ENCODE assay signal across 8 mouse cellular contexts in the genomic region with DNA sequence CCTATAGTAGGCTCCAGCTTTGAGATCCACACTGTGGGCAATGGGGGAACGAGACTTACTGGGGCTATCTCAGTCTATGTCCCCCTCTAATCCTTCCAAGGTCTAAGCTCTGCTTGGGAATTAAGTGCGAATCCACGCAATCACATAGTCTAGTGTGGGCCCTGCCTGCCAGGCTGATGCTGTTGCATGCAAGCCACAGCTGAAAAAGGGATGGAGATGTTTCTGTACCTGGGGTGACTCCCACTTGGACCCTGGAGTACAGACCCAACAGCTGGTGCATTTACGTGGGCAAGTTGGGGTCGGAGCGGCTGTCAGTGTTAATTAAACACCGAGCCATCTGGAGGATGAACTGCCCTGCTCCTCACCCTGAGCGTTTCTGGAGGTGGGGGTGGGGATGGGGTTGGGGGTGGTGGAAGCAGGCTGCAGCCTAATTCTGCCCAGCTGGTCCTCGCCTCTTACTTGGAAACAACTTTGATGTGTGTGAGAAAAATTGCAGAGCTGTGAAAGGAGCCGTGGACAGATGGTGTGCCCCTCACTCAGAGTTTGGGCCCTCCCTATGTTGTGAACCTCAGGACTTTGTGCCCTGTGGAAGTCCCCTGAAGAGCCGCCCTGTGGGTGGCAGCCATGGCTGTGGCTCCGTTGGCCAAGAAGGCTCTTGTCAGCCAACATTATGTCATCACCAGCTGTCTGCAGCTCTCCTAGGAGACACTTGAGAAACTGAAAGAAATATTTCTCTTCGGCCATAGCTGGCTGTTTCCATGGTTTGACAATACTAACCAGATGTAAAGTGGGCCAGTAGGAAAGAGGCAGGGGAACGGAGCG. TPM values are rescaled to one million over a fixed set of nuclear protein-coding genes. Genes with fewer than 3 reads are reported as not detected.
DNase-seq lines count a peak whose midpoint lies in the region; ATAC-seq and TF ChIP-seq lines count a peak whose summit lies in the region.

No protein-coding gene starts in this region.

- TF ChIP-seq CTCF in liver, postnatal 0 days (IDR thresholded peaks at IDR 0.05; ENCODE audit: low read depth), result no peak

- TF ChIP-seq EP300 in liver, postnatal 0 days (IDR thresholded peaks at IDR 0.05; ENCODE audit: low read depth), result no peak

- ATAC-seq in kidney, embryonic 15.5 days (replicated peaks; ENCODE audit: low FRiP score), result peak; percentile 81
- peak; percentile 77 for ATAC-seq in embryonic facial prominence, embryonic 11.5 days (replicated peaks; ENCODE audit: insufficient number of reproducible peaks, low FRiP score, low TSS enrichment, low read depth)
- ATAC-seq in heart, embryonic 11.5 days (replicated peaks; ENCODE audit: insufficient number of reproducible peaks, low FRiP score, low TSS enrichment), result peak; percentile 49
- ATAC-seq in liver, postnatal 0 days, result no peak

- no peak for DNase-seq in kidney, adult 11 months
- peak; percentile 48 for DNase-seq in embryonic facial prominence, embryonic 11.5 days (ENCODE audit: low spot score)
- DNase-seq in left cerebral cortex, postnatal 36 days (ENCODE audit: low spot score in 2 of 2), result peak; percentile 41 to 48
- peak; percentile 69 for DNase-seq in neural tube, embryonic 10.5 days (ENCODE audit: extremely low spot score, low spot score)
- DNase-seq in B cell, adult 2 months, result no peak
- DNase-seq in liver, postnatal 0 days, result no peak

- H3K27ac ChIP-seq in kidney, embryonic 15.5 days, result peak overlapping the region; percentile 49; the same call in 1 of the 2 replicates
- 0 out of 2 replicates have a peak overlapping the region, but pooled peaks have one; percentile 22 for H3K27ac ChIP-seq in embryonic facial prominence, embryonic 11.5 days (replicated peaks; ENCODE audit: low read depth, low read length)
- no peak overlapping the region for H3K27ac ChIP-seq in heart, embryonic 11.5 days (ENCODE audit: low read depth, low read length)
- H3K27ac ChIP-seq in liver, postnatal 0 days (ENCODE audit: low read depth), result no peak overlapping the region

- H3K4me2 ChIP-seq in kidney, embryonic 15.5 days, result peak overlapping the region; percentile 31; the same call in 1 of the 2 replicates
- no peak overlapping the region for H3K4me2 ChIP-seq in embryonic facial prominence, embryonic 11.5 days (ENCODE audit: low read depth, low read length)
- H3K4me2 ChIP-seq in heart, embryonic 11.5 days, result no peak overlapping the region
- no peak overlapping the region for H3K4me2 ChIP-seq in liver, postnatal 0 days (ENCODE audit: low read depth, low read length)

- no peaks in the 10 kb centered on the region for H3K9me3 ChIP-seq in kidney, embryonic 15.5 days (replicated peaks)
- H3K9me3 ChIP-seq in embryonic facial prominence, embryonic 11.5 days (replicated peaks; ENCODE audit: control insufficient read depth, low read length), result no peaks in the 10 kb centered on the region
- 0 out of 2 replicates have a peak, but pooled peaks cover 2% of the 10 kb centered on the region for H3K9me3 ChIP-seq in heart, embryonic 11.5 days (replicated peaks; ENCODE audit: control insufficient read depth, low read length)
- H3K9me3 ChIP-seq in liver, postnatal 0 days (ENCODE audit: low read length), result no peaks in the 10 kb centered on the region

- peaks cover 9% of the 10 kb centered on the region; the same call in 1 of the 2 replicates for H3K4me1 ChIP-seq in kidney, embryonic 15.5 days
- no peaks in the 10 kb centered on the region for H3K4me1 ChIP-seq in embryonic facial prominence, embryonic 11.5 days (ENCODE audit: control insufficient read depth, insufficient read depth, low read length)
- H3K4me1 ChIP-seq in heart, embryonic 11.5 days (ENCODE audit: control insufficient read depth, insufficient read depth, low read length), result no peaks in the 10 kb centered on the region; the same call in 1 of the 2 replicates
- H3K4me1 ChIP-seq in liver, postnatal 0 days (ENCODE audit: insufficient read depth), result no peaks in the 10 kb centered on the region

- no peaks in the 10 kb centered on the region for H3K27me3 ChIP-seq in kidney, embryonic 15.5 days
- no peaks in the 10 kb centered on the region for H3K27me3 ChIP-seq in embryonic facial prominence, embryonic 11.5 days (ENCODE audit: control insufficient read depth, insufficient read depth, low read length)
- no peaks in the 10 kb centered on the region for H3K27me3 ChIP-seq in heart, embryonic 11.5 days (ENCODE audit: control insufficient read depth, insufficient read depth, low read length)
- no peaks in the 10 kb centered on the region for H3K27me3 ChIP-seq in liver, postnatal 0 days (ENCODE audit: insufficient read depth, low read length)

- intact Hi-C loops in left cerebral cortex, postnatal 36 days (cut with DNase I), result no loop called here

- no peak overlapping the region for H3K9ac ChIP-seq in kidney, embryonic 15.5 days
- H3K9ac ChIP-seq in embryonic facial prominence, embryonic 11.5 days (replicated peaks; ENCODE audit: low read length), result no peak overlapping the region
- H3K9ac ChIP-seq in heart, embryonic 11.5 days (ENCODE audit: low read depth, low read length), result no peak overlapping the region
- H3K9ac ChIP-seq in liver, postnatal 0 days (replicated peaks), result no peak overlapping the region

- WGBS in kidney, embryonic 15.5 days, result 34% methylated on average over 15 of the region's 15 CpGs
- WGBS in embryonic facial prominence, embryonic 11.5 days, result 53% methylated on average over 14 of the region's 15 CpGs
- 51% methylated on average over 15 of the region's 15 CpGs for WGBS in heart, embryonic 11.5 days (ENCODE audit: insufficient replicate concordance)
- 69% methylated on average over 15 of the region's 15 CpGs for WGBS in liver, postnatal 0 days (ENCODE audit: insufficient replicate concordance)

- no peak overlapping the region for H3K4me3 ChIP-seq in kidney, embryonic 15.5 days (replicated peaks)
- H3K4me3 ChIP-seq in embryonic facial prominence, embryonic 11.5 days (ENCODE audit: low read depth, low read length), result no peak overlapping the region
- H3K4me3 ChIP-seq in heart, embryonic 11.5 days (ENCODE audit: low read depth, low read length), result no peak overlapping the region
- H3K4me3 ChIP-seq in liver, postnatal 0 days (ENCODE audit: low read depth, low read length), result no peak overlapping the region

- H3K36me3 ChIP-seq in kidney, embryonic 15.5 days, result no peaks in the 10 kb centered on the region
- H3K36me3 ChIP-seq in embryonic facial prominence, embryonic 11.5 days (replicated peaks; ENCODE audit: control insufficient read depth, insufficient read depth, low read depth, low read length), result no peaks in the 10 kb centered on the region
- H3K36me3 ChIP-seq in heart, embryonic 11.5 days (ENCODE audit: control insufficient read depth, insufficient read depth, low read length), result no peaks in the 10 kb centered on the region
- H3K36me3 ChIP-seq in liver, postnatal 0 days (replicated peaks; ENCODE audit: insufficient read depth, low read length), result no peaks in the 10 kb centered on the region

RNA-seq across cellular contexts. Expression of gene Fam174b, which starts 24.0 kb away (rescaled TPM):
- polyA plus RNA-seq in kidney, embryonic 15.5 days (2015; fragmentation: Nextera tagmentation; extraction: Ambion mirVana), result 32.8 and 34.5 TPM in 2 replicates
- polyA plus RNA-seq in embryonic facial prominence, embryonic 11.5 days (2014; fragmentation: Nextera tagmentation; extraction: Ambion mirVana), result 34.4 and 36.6 TPM in 2 replicates
- polyA plus RNA-seq in heart, embryonic 11.5 days (2014; fragmentation: Nextera tagmentation; extraction: Ambion mirVana), result 30.8 and 36.9 TPM in 2 replicates
- 10 to 100 TPM; 36.0 to 36.1 TPM for total RNA-seq in left cerebral cortex, postnatal 36 days (2021)
- polyA plus RNA-seq in liver, postnatal 0 days (2015; fragmentation: Nextera tagmentation; extraction: Ambion mirVana), result 2.6 and 2.9 TPM in 2 replicates

Comparison
In these comparisons a context has a peak if more than half of its experiments do, and no peak if none do; other contexts are left out.
1. H3K27ac ChIP-seq: peak in kidney, embryonic 15.5 days (single experiment) and embryonic facial prominence, embryonic 11.5 days (single experiment); none in heart, embryonic 11.5 days (single experiment) and liver, postnatal 0 days (single experiment).
2. DNase-seq: peak in embryonic facial prominence, embryonic 11.5 days (single experiment), left cerebral cortex, postnatal 36 days (2 of 2) and neural tube, embryonic 10.5 days (single experiment); none in kidney, adult 11 months (single experiment), B cell, adult 2 months (0 of 2) and liver, postnatal 0 days (single experiment).